Mouse (Mus musculus) heart, postnatal 0 days (tissue): ENCODE results near the gene Gimap8. TPM values are rescaled to one million over a fixed set of nuclear protein-coding genes. Genes with fewer than 3 reads are reported as not detected.

Experiments used
- ATAC-seq: fragments of 200-750 bp; cut with Nextera tagmentation; 2 replicates; pipeline ENCODE4 v1.8.0; 2017; ENCODE audit warnings: low read depth, moderate number of reproducible peaks, moderate library complexity; ENCODE audit not compliant: insufficient read depth
- DNase-seq: peaks from one replicate; pipeline ENCODE4 v3.0.0-alpha.2; 2016; ENCODE audit warnings: low spot score
- H3K27ac ChIP-seq: fragments of 300-500 bp; sonication (generic); 2 replicates; pipeline ENCODE4 v1.5.1; 2014; ENCODE audit warnings: low read depth, mild to moderate bottlenecking
- H3K27me3 ChIP-seq: fragments of 300-500 bp; sonication (generic); 2 replicates; pipeline ENCODE4 v1.6.1; 2014; ENCODE audit warnings: low read length, mixed read lengths; ENCODE audit not compliant: control insufficient read depth, insufficient read depth
- H3K36me3 ChIP-seq: fragments of 300-500 bp; sonication (generic); replicated peaks from 2 replicates; pipeline ENCODE4 v1.6.1; 2014; ENCODE audit warnings: low read length, mixed read lengths; ENCODE audit not compliant: control insufficient read depth, insufficient read depth
- H3K4me1 ChIP-seq: fragments of 300-500 bp; sonication (generic); 2 replicates; pipeline ENCODE4 v1.6.1; 2014; ENCODE audit warnings: antibody characterized with exemption; ENCODE audit not compliant: control insufficient read depth, insufficient read depth
- H3K4me2 ChIP-seq: fragments of 300-500 bp; sonication (generic); 2 replicates; pipeline ENCODE4 v1.6.1; 2014; ENCODE audit warnings: low read depth, mild to moderate bottlenecking, low read length, moderate library complexity
- H3K4me3 ChIP-seq: fragments of 300-500 bp; sonication (generic); 2 replicates; pipeline ENCODE4 v1.5.1; 2014; ENCODE audit warnings: low read depth, low read length
- H3K9ac ChIP-seq: fragments of 300-500 bp; sonication (generic); replicated peaks from 2 replicates; pipeline ENCODE4 v1.6.1; 2014; ENCODE audit warnings: low read depth, low read length, mixed read lengths
- H3K9me3 ChIP-seq: fragments of 300-500 bp; sonication (generic); replicated peaks from 2 replicates; pipeline ENCODE4 v1.6.1; 2016; ENCODE audit warnings: low read length; ENCODE audit not compliant: control insufficient read depth
- CTCF ChIP-seq: IDR thresholded peaks from 2 replicates; pipeline ENCODE4 v1.5.1; 2016; ENCODE audit warnings: antibody characterized with exemption, control low read depth, low read depth
- EP300 ChIP-seq: IDR thresholded peaks from 2 replicates; pipeline ENCODE4 v1.6.1; 2016; ENCODE audit warnings: antibody characterized with exemption, low read depth
- WGBS: fragments of 180-500 bp; shearing (Covaris S2); extraction: QIAGEN DNeasy Blood & Tissue Kit; methylation state at CpG from one replicate; pipeline ENCODE4 v1.1.7; 2014; 5-methylcytosine and 5-hydroxymethylcytosine counted together
- polyA plus RNA-seq: library from polyadenylated mRNA; unstranded; fragments of >200 nt; fragmentation: Nextera tagmentation; extraction: Ambion mirVana; gene quantifications from 2 replicates; pipeline ENCODE4 v1.2.1, GENCODE M21; 2015
- total RNA-seq: library from RNA; depleted of rRNA; stranded (reverse); fragments of >200 nt; gene quantifications from 2 replicates; pipeline ENCODE4 v1.2.3, GENCODE M21; 2014; ENCODE audit warnings: low replicate concordance

The Gimap8 gene
- total and polyA plus RNA-seq, 2 experiments from 2014 or later: 0.15 to 2.7 TPM

DNA sequence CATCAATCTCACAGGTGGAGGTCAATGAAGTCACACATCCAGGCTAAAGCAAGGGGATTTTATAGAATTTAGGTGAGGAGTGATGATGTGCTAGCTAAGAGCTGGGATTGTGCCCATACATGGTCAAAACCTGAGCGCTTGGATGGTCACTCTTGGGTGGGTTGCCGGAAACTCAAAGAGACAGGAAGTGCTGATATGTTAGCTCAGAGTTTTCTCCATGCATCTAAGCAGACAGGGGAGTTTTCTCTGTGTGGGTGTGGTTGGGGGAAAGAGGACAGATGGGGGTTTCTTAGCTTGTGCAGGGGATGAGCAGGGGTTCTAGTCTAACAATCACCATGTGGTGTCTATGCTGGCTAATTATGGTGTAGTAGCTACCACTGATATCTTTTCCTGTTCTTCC is 42.3 kb downstream of the Gimap8 start:
- 73% methylated on average over 2 of the region's 2 CpGs for WGBS
- DNase-seq (no peak), ATAC-seq (no peak)
- Histone ChIP-seq H3K27ac (no peak overlapping the region), H3K4me2 (no peak overlapping the region), H3K36me3 (no peaks in the 10 kb centered on the region), H3K4me1 (no peaks in the 10 kb centered on the region), H3K4me3 (no peak overlapping the region), H3K27me3 (no peaks in the 10 kb centered on the region), H3K9me3 (no peaks in the 10 kb centered on the region), H3K9ac (no peak overlapping the region)
- TF ChIP-seq EP300 (no peak), CTCF (no peak)

DNA sequence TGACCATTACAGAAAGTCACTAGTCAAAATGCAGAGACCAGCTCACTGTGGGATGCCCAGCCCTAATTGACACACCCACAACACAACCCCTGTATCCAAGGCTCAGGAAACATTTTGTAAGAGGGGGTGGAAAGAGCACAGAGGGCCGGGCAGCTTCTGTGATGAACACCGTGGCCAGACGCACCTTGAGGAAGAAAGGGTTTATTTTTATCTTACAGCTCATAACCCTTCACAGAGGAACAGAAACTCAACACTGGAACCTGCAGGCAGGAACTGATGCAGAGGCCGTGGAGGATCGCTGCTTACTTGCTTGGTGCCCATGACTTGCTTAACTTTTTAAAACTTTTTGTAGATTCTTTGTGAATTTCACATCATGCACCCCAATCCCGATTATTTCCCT is 45.9 kb downstream of the Gimap8 start:
- Histone ChIP-seq H3K4me2 (no peak overlapping the region), H3K27ac (no peak overlapping the region), H3K9me3 (no peaks in the 10 kb centered on the region), H3K27me3 (no peaks in the 10 kb centered on the region), H3K4me1 (no peaks in the 10 kb centered on the region), H3K36me3 (no peaks in the 10 kb centered on the region), H3K9ac (no peak overlapping the region), H3K4me3 (no peak overlapping the region)
- TF ChIP-seq CTCF (no peak), EP300 (no peak)
- no peak for DNase-seq
- no peak for ATAC-seq
- WGBS: 66% methylated on average over 6 of the region's 6 CpGs

DNA sequence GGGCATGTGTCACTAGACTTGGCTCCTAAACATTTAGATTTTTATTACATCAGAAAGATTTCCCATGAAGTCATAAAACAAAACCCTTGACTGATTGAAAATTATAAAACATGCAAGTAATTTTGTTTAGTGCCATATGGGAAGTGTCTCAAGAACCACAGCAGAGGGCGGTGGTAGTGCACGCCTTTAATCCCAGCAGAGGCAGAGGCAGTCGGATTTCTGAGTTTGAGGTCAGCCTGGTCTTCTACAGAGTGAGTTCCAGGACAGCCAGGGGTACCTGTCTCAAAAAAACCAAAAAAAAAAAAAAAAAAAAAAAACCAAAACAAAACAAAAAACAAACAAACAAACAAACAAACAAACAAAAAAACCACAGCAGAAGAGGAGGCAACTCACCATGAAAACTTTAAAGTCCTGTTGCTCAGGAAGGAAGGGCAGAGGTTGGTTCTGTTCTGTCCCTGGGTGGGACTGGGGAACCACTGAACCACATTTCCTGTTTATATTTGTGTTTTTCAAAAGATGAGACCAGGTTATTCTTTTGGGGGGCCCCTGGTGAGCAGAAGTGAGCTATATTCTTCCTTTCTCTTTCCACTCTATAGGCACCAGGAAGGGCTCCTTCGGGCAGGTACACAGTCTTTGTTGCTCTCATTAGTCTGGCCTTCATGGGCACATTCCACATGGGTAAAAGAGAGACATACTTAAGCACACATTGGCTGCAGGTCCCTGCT is 50.0 kb downstream of the Gimap8 start:
- no peak overlapping the region for H3K4me2 ChIP-seq
- H3K27me3 ChIP-seq: no peaks in the 10 kb centered on the region
- 77% methylated on average over 4 of the region's 4 CpGs for WGBS
- H3K4me3 ChIP-seq: no peak overlapping the region
- peak overlapping the region; percentile 74 for H3K27ac ChIP-seq
- DNase-seq: no peak
- no peaks in the 10 kb centered on the region for H3K9me3 ChIP-seq
- 0 out of 2 replicates have a peak, but pooled peaks cover 10% of the 10 kb centered on the region for H3K4me1 ChIP-seq
- ATAC-seq: no peak
- TF ChIP-seq CTCF (no peak), EP300 (no peak)
- no peak overlapping the region for H3K9ac ChIP-seq
- no peaks in the 10 kb centered on the region for H3K36me3 ChIP-seq

DNA sequence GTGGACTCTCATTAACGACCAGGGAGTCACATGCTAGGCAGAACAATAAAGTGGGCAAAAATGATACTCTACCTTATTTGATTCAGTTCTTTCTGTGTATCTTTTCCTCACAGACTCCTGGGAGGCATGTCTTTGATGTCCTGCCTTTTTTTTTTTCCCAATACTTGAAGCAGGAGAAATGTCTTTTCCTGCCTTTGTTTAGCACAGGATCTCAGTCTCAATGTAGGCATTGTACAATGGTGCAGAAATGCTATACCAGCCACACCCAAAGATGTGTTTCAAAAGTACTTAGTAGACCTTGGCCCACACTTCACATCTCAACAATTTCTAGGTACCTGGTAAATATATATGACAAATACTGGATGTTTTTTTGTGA is 50.5 kb downstream of the Gimap8 start:
- H3K9me3 ChIP-seq: no peaks in the 10 kb centered on the region
- no peak for TF ChIP-seq CTCF
- TF ChIP-seq EP300: peak; percentile 54; the same call in 1 of the 2 replicates
- 30% methylated on average over 1 of the region's 1 CpGs for WGBS
- no peak for DNase-seq
- H3K4me3 ChIP-seq: no peak overlapping the region
- no peak overlapping the region for H3K4me2 ChIP-seq
- H3K36me3 ChIP-seq: 0 out of 2 replicates have a peak, but pooled peaks cover 2% of the 10 kb centered on the region
- H3K27ac ChIP-seq: peak overlapping the region; percentile 74
- no peaks in the 10 kb centered on the region for H3K27me3 ChIP-seq
- 0 out of 2 replicates have a peak, but pooled peaks have one; percentile 29 for ATAC-seq
- 0 out of 2 replicates have a peak, but pooled peaks cover 10% of the 10 kb centered on the region for H3K4me1 ChIP-seq
- no peak overlapping the region for H3K9ac ChIP-seq

DNA sequence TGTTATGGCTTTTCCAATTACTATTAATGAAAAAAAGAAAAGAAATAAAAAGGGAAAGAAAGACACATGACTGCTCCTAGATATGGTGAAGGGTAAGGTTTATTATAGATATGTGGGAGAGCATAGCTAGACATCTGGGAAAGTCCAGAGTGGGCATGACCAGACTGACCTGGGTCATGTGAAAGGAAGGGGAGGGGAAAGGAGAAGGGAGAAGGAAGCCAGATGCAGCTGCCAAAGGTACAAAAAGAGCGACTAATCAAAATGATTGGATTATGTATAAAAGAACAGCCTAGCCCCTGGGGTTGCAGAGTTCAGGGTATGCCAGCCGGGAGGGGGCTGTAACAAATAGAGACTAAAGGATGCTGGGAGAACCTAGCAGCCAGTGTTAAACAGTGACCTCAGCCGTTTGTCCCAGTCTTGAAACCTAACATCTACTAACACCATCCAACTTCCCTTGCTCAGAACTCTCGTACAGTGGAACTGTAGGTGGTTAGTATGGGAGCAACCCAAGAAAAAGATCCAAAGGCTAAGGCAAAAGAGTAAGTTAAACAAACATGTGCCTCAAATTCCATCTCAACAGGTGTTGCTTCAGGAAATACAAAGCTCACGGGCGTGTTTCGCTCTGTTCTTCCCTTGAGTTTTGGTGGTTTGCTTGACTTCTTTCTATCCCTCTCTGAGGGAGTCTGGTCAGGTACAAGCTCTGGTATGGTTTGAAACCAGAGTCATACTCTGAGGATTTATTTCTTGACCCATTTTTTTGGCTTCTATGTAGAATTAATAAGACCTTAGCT is 51.2 kb downstream of the Gimap8 start:
- H3K27ac ChIP-seq: peak overlapping the region; percentile 88
- TF ChIP-seq CTCF (no peak), EP300 (no peak)
- WGBS: 70% methylated on average over 7 of the region's 7 CpGs
- no peak for DNase-seq
- no peak for ATAC-seq
- 0 out of 2 replicates have a peak, but pooled peaks cover 10% of the 10 kb centered on the region for H3K4me1 ChIP-seq
- no peaks in the 10 kb centered on the region for H3K27me3 ChIP-seq
- H3K9ac ChIP-seq: no peak overlapping the region
- H3K9me3 ChIP-seq: no peaks in the 10 kb centered on the region
- 0 out of 2 replicates have a peak, but pooled peaks cover 3% of the 10 kb centered on the region for H3K36me3 ChIP-seq
- H3K4me2 ChIP-seq: no peak overlapping the region
- no peak overlapping the region for H3K4me3 ChIP-seq
